Mouse (Mus musculus): ENCODE measurements at regions not wholly inside any gene's neighbourhood (a gene's known extent, or its start where the extent isn't known, plus 50 kb on each side); places are given as distances from the start of the nearest gene placed in this dataset.

DNA sequence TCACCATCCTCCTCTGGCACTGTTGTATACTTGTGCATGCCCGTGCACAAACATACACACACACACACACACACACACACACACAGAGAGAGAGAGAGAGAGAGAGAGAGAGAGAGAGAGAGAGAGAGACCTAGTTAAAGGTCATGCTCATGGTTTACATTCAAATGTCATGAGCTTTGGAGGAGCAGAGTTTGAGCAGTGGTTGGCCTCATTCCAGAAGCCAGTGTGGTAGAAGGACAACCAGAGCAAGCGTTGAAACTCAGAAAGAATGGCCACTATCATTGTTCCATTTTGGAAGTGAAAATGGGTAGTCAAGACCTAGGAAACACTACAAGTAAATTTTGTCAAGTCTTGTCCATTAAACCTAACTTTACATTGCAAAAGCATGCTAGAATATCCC, 79.6 kb upstream of the Frmd6 start:
- TF ChIP-seq MAX (IDR thresholded peaks at IDR 0.05), result no peak
- TF ChIP-seq MYOG (IDR thresholded peaks at IDR 0.05; ENCODE audit: control insufficient read depth, extremely low read depth, insufficient read length), result no peak
- no peak for TF ChIP-seq CTCF (IDR thresholded peaks at IDR 0.05; ENCODE audit: control insufficient read depth, insufficient read depth, insufficient read length)

Data from C2C12 (cell line).